Mouse (Mus musculus): ENCODE results near the gene Kcnk18. TPM values are rescaled to one million over a fixed set of nuclear protein-coding genes. Genes with fewer than 3 reads are reported as not detected.

Gene Kcnk18
- not detected for total RNA-seq (2021)
- long read RNA-seq, experiment 1 = 0 reads
- long read RNA-seq, experiment 2 = 0 reads

DNA sequence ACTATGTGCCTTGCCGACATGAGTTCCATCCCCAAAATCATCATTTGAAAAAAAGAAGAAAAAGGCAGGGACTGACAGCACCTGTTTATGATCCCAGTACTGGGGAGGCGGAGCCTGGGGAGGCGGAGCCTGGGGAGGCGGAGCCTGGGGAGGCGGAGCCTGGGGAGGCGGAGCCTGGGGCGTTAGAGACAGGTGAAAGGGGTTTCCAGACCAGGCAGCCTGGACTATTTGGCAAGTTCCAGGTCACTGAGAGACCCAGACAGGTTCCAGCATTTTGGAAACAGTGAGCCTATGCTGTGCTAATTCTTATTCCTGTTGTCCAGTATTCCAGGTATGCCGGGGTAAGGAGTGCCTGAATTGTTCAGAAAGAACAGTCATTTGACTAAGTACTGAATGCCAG lies at the start of gene Kcnk18:
Kcnk18 (plus strand) TSS at position 224 of the 400 bp plus-strand sequence.
- no peak for DNase-seq

GRCm38 (mm10) chr19:59169936-59170765 lies 48.9 kb upstream of the Kcnk18 start, which contains the start of gene Vax1:
Vax1 (minus strand) TSS chr19:59170056.
- no peak for DNase-seq

GRCm38 (mm10) chr19:59170766-59171095 lies 48.3 kb upstream of the Kcnk18 start:
- DNase-seq = no peak

GRCm38 (mm10) chr19:59171151-59171870 lies 47.7 kb upstream of the Kcnk18 start:
- DNase-seq = no peak

- no peak for DNase-seq
Measured at GRCm38 (mm10) chr19:59171871-59172245, 47.2 kb upstream of the Kcnk18 start.

GRCm38 (mm10) chr19:59172781-59173180 lies 46.2 kb upstream of the Kcnk18 start:
- no peak for DNase-seq

DNA sequence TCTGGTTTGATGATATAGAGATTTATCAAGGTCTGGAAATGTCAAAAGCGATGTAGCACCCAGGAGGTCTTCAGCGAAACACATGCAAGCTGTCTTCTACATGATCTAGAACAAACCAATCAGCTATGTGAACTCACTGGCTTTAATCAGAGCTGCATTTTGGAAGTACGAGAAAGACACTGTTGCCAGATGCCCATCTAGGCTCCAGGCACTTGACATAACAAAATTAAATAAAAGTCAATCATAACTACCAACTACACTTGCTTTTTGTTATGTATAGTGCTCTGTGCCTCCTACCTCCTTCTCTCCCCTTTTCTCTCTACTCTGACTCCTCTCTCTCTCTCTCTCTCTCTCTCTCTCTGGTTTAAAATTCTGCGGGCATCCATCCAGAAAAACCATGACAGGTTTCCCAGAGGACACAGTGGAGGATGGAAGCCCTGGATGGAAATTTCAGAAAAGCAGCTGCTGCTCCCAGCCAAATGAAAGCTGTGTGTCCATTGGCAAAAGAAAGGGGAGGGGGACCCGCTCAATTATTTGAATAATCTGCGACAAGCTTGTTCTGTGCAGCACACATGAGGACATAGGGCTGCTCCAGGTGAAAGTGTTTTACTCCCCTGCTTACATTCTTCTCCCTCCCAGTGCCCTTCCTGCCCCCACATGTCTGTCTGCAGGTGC lies 45.5 kb upstream of the Kcnk18 start:
- no peak for DNase-seq

DNA sequence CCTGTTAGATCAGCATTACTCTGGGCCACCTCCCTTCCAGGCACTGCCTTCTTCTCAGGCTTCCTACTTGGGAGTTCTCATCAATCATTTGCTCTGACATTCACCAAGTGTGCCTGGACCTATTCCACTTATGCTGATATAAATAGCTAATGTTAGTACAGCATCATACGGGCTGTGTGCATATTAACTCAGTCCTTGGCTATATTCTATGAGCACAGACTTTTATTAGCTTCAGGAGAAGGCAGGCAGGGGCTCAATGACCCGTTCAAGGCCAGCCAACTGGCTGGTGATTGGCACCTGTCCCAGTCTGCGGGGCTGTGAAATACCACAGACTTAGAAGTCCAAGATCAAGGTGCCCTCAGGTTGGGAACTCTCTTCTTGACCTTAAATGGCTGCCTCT lies 35.0 kb upstream of the Kcnk18 start:
- no peak for DNase-seq

- no peak for DNase-seq
Measured at GRCm38 (mm10) chr19:59188981-59189380, 30.0 kb upstream of the Kcnk18 start.

GRCm38 (mm10) chr19:59190431-59191122 lies 28.4 kb upstream of the Kcnk18 start:
- no peak for DNase-seq

DNA sequence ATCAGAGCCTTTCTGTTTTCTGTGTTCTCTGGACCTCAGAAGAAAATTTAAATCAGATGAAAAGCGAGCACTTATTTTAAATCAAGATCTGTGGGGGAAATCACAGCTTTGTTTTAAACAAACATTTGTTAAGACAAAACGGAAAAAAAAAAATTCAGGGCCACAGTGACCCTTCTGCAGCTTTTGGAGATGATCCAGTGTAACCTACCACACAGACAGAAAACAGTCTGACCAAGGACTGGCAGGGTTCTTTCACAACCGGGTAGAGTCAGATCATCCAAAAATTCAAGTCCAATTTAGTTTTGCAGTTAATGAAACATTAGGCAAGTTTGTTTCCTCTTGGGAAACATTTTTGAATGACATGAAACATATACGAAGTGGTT lies 27.9 kb upstream of the Kcnk18 start:
- no peak for DNase-seq

DNA sequence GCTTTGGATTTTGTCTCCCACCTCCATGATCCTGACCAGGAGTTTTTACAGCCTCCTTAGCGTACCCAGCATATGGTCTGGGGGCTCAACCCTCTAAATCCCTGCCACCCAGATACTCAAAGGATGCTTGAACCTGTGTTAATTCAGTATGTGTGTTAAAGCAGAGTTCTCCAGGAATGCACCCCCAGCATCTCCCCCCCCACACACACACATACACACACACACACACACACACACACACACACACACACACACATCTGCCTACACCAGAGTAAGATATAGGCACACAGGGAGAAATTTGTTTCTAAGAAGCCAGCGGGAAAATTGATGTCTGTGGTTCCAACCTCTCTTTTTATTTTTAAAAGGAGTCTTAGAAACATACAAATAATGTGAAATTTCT lies 26.5 kb upstream of the Kcnk18 start:
- DNase-seq = no peak

GRCm38 (mm10) chr19:59193456-59193855 lies 25.6 kb upstream of the Kcnk18 start:
- DNase-seq = no peak

DNA sequence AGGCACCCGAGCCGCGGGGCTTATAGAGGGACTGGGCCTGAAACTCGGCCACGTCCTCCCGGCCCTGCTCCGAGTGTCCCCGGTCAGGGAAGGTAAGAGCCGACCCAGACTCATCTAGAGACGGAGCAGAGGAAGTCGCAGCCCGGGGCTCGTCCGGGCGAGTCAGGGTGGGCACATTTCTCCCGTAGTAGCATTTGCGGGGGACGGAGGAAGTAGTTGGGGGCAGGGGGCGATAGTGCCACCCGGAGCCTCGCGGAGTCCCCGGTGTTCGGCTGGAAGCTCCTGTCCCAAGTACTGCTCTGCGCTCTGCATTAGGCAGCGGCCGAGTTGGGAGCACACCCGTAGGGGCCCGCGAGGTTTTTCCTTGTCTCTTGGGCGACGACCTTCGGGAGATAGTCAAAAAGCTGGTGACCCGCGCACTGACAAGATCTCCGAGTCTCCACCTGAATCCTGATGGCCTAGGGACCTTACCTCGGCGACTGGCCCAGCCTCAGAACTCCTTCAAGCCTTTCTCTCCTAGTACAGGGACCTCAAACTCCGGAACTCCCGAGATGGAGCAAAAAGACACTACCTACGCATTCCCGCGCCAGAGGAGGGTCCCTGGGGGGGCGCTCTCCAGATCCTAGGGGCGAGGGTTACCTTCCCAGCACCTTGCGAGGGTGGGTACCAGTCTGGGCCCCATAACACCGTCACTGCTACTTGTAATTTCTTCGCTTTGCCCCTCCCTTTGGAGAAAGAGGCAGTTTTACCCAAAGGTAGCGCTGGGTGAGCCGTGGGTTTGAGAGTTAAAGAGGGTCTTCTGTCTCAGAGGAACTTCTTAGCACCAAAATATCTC lies 24.8 kb upstream of the Kcnk18 start:
- DNase-seq = peak; percentile 8

GRCm38 (mm10) chr19:59195181-59195770 lies 23.7 kb upstream of the Kcnk18 start:
- DNase-seq = no peak

DNA sequence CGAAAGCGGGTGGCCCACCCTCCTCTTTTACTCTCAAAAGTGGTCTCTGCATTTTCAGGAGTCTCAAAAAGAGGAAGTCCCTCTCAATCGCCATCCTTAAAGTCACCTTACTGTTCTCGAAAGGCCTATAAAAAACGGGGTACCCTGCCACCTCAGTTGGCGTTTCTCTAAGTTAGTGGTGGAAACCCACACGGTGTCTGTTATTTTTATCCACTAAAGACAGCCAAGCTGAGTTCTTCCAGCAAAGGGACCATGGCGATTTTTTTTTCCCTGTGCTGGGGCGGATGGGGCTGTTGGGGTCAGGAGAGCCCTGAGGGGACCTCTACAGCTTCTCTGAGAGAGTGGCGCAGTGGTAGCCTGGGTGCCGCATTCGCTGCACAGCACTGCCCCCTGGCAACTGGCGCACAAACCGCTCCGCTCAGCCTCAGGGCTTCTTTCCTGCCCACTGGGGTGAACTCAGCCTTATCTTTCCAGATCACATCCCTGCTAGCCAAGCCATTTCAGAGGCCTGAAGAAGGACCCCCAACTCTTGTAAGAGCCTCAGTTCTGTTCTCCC lies 22.8 kb upstream of the Kcnk18 start:
- DNase-seq = peak; percentile 46

GRCm38 (mm10) chr19:59198161-59198560 lies 20.9 kb upstream of the Kcnk18 start:
- peak; percentile 74 for DNase-seq

DNA sequence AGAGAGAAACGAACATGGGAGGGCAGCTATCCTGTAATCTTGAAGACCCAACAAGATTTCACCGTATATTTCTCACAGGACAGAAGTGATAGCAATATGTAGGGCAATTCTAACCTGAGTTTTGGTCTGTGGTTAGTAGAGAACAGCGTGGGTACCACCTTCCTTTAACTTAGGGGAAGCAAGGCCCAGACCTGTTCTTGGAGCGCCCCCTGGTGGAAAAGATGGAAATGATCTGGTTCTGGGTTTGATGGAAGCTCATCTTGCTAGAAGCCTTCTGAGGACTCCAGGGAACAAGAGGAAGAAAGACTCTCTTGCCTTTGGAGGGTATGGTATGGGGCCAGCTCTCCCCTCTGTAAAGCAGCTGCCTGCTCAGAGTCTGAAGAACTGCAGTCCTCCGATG lies 10.5 kb upstream of the Kcnk18 start:
- DNase-seq = peak; percentile 66

GRCm38 (mm10) chr19:59208986-59209385 lies 10.0 kb upstream of the Kcnk18 start:
- no peak for DNase-seq

DNA sequence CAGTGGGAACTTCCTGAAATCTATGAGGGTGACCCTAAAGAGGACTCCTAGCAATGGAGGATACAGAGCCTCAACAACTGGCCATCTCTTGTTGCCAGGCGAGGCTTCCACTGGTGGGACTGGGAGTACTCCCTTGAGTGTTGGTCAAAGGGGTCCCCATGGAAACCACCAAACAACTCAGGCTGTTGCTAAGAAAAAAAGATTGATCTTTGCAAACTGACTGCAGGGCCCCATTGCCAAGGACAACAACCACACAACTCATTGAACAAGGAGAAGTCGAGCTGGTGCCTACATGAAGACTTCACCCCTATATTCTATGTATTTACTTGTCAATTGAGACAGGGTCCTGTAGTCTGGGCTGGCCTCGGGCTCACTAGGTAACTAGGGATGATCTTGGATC lies 2.1 kb upstream of the Kcnk18 start:
- no peak for DNase-seq

- no peak for DNase-seq
Measured at GRCm38 (mm10) chr19:59221131-59221530, 2.1 kb downstream of the Kcnk18 start.

All from gastrocnemius, postnatal 10 days (tissue).